Mouse (Mus musculus): Measurements from ENCODE around the gene Mta1.

The Mta1 gene

DNA sequence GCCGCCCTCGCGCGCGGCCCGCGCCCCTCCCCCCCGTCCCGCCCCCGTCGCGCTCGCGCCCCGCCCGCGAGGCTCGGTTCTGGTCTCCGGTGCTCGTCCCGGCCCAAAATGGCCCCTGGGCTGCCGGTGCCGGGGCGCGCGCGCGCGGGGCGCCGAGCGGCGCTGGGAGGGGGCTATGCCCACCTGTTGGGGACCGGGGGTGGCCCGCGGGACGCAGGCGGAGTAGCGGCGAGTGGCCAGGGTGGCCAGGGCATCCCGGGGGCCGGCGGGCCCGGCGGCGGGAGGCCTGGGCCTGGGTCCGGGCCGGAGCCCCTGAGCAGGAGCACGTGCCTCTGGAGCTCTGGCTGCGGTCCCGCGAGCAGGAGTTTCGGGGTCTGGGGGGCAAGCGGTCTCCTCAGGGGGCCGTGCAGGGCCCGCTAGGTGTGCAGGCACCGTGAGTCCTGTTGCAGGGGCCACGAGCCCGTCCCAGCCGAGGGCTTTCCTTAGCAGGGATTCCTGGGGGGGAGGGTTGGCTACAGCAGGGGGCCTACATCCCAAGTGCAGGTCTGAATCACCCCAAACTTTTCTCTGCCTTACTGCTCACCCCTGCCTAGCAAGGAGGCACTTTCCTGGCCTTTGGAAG is 563 bp downstream of the Mta1 start:
- no peak for DNase-seq

DNA sequence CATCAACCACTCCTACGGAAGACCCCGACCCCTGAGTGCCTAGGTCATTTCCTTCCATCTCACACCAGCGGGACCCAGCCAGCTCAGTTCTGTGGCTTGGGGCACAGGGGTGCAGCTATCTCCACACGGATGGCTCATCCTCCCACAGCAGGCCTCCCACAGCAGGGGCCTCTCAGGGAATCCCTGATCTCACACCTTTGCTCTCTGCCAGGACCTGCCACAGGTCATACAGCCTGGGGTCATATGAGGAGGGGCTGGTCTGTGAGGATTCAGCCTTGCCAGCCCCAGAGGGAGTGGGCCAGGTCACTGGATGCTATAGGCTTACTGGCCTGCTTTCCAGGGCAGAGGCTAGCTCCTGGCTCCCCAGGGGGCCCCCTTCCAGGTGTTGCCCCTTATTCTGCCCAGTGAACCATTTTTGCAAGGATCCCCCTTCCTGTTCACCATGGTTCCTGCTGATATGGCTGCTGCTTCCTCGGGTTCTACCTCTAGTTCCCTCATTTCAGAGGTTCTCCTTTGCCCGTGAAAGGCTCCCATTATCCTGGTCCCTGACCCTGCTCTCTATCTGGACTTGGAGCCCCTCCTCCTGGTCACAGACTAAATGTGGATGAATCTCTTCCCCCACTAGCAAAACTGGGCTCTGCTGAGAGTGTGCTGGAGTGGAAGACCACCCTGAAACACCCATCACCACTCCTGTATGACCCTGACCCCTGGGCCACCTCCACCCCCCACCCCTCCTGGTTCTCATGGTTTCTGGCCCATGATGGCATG is 1.6 kb downstream of the Mta1 start:
- no peak for DNase-seq

DNA sequence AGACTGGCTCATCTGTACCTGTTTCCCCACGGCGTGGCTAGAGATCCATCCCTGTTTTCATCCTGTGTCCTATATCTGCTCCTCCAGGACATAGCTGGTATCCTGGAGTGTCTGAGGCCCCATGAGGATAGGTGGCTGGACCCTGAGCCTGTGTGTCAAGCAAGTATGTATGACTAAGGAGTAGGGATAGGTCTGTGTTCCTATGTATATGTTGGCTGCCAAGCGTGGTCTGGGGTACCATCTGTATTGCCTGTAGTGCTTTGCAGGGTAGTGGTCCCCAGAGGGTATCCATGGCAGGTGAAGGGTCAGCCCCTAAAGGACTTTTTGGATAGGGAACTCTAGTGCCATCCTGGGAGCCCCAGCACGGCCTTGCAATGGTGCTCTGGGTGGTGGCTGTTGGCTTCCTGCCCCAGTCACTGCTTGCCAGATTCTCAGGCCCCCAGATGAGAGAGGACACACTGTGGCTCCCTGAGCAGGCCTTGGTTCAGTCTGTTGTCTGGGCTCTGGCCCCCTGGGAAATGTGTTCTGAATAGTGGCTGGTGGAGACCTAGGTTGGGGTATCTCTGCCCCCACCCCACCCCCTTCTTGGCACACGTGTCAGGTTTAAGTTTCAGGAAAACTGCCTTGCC is 2.5 kb downstream of the Mta1 start:
- DNase-seq: no peak

DNA sequence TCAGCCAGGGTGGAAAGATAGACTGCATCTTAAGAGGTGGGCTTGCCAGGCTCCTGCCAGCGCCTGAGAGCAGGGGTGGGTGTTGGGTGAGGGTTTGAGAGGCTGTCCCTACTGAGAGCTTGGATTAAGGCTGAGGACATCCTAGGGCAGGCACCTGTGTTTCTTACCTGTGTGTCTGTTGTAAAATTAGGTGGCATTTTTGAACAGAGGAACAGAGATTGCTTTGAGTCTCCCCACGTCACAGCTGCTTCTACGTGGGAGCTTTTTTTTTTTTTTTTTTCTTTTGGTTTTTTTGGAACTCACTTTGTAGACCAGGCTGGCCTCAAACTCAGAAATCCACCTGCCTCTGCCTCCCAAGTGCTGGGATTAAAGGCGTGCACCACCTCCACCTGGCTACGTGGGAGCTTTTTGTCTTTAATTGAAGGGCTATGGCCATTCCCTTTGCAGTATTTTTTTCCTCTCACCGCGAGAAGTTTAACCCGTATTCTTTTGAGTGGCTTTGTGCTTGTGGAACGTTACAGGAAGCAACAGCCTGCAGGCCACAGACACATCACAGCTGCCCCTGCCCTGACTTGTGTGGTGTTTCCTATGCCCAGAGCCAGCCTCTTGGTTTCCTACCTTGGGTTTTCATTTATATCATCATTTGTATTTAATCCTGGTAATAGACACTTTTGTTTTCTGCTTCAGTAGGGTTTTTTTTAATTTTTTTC is 3.3 kb downstream of the Mta1 start:
- no peak for DNase-seq

DNA sequence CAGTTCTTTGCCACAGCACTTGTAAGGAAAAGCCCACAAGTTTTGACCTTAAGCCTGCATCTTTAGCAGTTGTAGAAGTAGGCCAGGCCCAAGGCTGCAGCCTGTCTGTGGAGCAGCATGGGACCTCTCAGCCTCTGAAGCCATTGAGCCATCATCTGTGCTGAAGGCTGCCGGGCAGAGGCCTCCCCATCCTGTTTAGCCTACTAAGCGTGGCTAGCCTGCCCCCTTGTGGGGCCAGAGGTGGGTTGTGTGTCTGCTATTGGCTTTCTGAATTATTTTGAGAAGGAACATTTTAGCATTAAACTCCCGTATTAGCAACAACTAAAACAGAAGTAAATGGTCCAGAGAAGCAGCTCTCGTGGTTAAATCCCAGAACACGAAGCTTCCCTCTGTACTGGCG is 4.4 kb downstream of the Mta1 start:
- DNase-seq: peak in 1 of 2 experiments; percentile 54

DNA sequence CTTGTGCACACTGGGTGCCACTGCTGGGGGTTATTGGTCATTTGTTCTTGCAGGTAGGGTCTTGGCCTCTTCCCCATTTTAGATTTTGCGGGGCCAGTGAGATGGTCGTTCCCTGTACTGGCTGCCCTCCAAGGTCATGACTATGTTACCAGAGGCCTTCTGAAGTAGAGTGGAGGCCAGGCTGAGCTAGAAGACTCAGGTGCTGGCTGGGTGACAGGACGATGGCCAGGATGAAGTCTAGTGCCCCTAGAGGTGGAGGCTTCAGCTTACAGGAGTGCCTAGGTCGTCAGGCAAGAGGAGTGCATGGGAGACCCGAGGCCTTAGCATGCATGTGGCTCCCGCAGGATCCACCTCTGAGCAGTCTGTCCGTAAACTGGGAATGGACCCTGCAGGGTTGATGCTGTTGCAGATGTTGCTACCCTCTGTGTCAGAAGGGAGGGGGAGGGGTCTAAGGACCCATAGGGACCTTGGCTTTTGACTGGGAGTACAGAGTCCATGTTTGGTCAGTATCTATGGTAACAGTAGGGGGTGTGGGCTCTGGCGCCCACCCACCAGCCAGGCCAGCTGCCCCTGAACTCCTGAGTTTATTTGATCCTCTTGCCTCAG is 5.9 kb downstream of the Mta1 start:
- DNase-seq: no peak

DNA sequence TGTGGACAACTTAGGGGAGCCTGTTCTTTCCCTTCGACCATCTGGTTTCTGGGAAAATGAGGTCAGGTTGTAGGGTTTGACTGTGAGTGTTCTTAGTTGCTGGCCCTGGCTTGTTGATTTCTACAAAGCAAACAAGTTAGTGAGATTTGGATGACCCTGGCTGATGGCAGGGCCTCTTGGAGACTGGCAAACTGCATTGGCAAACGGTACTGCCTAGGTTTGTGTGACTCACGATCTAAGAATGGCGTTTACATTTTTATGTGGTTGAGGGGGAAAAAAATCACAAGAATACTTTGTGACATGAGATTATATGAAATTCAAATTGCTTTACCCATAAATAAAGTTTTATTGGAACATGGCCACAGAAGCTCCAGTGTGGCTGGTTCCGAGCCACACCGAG is 8.3 kb downstream of the Mta1 start:
- no peak for DNase-seq

DNA sequence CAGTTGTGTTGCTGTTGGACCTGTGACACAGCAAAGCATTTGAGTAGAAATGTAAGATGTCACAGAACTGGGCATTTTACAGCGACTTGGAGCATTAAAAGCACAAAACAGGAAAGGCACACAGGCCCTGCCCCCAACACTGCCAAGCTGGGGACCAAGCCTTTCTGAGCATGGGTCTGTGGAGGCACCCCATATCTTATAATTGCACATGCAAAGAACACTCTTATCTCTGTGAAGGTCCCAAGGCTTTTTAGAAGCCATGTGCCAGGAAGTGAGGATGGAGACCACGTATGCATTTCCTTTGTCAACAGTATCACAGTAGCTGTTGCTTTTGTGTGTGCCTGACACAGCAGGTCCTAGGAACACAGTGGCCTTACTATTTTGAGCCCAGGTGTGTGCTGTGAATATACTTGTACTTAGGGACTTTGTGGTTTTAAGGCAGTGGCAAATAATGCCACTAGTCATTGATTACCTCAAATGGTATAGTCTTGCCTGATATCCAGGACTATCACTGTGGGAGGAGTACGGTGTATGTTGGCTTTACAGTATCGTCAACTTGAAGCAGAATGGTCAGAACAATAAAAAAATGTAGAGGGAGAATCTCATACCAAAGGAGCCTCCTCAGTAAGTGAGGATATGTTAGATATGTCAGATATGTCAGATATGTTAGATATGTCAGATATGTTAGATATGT is 9.5 kb downstream of the Mta1 start:
- no peak for DNase-seq

DNA sequence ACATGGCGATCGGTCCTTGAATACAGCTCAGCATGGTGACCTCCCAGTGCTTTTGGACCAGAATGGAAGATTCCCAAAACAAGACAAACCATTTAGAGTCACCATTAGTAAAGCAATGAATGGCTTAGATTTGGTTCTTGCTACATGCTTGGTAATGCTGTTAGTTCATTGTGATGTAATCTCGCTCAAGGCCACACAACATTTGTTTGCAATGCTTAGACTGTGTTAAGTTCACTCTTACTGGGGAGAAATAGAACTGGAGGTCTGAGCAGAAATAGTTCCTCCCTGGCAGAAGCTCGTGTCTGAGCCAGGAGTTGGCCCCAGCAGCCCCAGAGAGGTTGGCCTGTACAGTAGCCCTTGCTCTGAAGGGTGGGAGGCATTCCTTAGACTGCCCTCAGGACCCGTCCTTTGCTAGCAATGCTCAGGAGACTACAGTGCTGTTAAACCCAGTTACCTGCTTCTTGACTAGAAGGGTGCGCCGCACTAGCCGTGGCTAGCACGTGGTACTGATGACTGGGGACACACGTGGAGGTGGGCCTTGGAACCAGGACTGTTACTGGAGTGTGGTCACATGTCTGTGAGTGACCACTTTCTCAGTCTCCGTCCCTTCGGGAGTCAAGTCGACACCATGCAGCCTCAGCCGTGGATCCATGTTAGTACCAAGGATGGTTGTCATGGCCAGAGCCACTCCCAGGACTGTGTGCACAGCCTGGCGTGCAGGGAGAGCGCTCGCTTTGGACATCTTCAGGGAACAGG is 10.6 kb downstream of the Mta1 start:
- no peak for DNase-seq

DNA sequence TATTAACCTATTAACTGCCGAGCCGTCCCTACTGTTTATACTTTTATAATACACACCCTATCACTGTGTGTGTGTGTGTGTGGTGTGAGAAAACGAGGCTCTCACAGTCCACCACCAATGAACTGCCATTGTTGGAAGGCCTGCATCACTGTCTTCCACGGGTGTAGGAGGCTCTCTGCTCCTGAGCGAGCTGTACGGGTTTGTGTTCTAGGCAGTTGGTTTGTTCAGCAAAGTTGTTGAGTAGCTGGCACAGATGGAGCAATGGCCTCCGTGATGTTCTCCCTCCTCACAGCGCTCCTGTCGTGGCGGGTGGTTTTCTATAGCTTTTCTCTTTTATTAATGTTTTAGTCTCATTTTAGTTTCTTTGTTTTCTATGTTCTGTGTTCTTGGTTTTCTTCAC is 11.7 kb downstream of the Mta1 start:
- DNase-seq: no peak

DNA sequence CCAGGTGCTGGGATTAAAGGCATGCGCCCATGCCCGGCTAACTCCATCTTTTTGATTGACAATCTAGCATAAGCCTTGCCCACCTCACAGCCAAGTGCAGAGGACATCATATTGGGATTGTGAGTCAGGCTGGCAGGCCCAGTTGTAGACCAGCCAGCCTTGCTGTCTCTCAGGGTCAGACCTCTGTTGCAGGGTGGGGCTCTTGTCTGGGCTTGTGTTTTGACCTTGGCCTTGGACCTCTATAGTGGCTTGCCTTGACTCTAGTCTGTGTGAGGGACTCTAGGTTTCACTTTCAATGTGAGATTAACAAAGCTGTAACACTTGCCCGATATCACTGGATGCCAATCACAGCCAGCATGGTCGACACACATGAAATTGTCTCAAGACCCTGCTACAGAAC is 16.1 kb downstream of the Mta1 start:
- no peak for DNase-seq

DNA sequence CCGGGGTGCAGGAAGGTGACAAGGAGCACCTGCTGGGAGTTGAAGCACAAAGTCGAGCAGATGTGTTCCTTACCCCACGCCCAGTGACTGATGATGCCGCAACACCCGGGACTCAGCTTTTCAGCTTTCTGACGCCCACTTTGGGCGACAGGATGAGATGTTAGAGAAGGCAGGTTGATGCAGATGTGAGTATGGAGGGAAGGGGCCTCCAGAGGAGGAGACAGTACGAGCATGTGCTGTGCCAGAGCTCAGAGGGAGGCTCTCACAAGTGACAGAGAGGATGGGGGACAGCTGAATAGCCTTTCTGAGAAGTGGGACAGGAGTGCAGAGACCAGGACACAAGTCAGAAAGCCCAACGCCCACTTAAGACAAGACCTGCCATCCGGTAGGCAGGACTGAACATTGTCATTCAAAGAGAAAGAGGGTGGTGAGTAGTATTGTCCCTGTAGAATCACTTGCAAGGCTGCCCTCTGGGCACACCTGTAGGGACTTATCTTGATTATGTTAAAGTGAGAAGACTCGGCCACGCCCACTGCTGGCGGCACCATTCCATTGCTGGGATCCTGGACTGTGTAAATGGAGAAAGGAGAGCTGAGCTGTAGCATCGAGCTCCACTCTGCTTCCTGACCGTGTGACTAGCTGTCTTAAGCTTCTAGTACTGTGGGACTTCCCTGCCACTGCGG is 16.9 kb downstream of the Mta1 start:
- DNase-seq: no peak

DNA sequence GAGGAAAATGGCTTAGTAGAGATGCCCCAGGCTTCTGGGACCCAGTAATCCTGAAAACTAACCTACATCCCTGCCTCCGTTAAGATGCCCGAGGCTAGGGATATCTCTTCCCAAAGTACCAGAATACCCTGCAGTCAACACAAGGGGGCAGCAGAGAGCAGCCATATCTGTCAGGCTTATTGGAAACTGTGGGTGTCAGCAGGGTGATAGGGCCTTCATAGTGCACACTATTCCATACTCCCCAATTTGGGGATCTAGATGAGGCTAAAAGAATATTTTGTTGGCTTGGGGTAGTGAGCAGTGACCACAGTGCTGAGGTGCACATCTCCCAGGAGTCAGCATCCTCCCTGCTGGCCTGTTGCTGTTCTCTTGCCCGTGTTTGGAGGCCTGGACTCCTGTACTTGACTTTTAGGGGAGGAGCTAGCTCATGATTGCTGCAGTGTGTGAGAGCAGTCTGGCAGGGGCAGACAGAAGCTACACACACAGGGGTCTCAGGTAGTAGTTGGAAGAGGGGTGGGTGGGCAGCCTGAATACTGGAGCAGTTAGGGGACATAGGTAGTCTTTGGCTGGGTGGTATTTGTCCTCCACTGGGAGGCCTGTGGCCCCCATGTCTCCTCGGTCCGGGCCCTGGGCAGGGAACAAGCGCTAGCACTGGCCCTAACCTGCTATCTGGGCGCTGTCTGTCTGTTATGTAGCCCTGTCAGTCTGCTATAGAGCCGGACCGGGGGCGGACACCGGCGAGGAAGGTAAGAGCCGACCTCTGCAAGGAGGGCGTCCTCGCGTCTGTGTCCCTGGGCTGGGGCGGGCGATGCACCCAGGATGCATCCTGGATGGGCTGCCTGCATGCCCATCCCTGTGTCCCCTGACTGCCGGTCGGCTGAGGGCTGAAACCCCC is 21.7 kb downstream of the Mta1 start:
- no peak for DNase-seq

DNA sequence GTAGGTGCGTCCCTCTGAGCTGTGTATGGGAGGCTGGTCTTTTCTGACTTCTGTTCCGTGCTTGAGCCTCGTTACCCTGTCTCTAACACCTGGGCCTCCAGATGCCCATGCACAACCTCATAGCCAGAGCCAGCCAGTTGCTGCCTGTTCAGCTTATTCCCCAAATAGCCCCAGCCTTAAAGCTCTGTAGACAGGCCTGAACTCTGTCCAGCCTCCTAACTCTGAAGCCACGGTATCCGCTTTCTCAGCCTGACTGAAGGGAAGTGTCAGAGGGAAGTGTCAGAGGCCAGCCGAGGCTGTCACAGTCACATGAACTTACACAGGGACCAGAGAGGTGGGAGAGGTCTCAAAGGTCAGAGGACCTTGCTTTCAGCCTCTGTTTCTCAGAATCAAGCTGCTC is 26.6 kb downstream of the Mta1 start:
- no peak for DNase-seq

DNA sequence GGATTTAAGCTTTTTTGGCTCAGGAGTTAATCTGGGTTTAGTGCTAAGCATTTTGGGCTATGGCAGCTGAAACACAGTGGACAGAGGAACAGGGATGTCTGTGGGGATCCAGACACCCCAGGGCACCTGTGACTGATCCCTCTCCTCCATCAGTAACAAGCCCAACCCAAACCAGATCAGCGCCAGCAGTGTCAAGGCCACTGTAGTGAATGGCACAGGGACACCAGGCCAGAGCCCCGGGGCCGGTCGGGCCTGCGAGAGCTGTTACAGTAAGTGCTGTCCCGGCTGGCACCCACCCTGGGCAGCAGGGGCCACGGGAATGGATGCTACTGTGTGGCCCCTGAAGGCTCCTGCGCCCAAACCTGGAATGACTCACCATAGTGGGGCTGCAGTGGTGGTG is 32.7 kb downstream of the Mta1 start:
- DNase-seq: no peak

DNA sequence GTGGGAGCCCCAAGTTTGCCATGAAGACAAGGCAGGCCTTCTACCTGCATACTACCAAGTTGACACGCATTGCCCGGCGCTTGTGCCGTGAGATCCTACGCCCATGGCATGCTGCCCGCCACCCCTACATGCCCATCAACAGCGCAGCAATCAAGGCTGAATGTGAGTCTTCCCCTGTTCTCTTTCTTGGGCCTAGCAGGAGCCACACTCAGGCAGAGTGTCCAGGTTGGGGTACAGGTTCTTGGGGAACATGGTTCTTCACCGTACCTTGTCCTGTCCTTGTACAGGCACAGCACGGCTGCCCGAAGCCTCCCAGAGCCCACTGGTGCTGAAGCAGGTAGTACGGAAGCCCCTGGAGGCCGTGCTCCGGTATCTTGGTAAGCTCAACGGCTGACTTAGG is 33.5 kb downstream of the Mta1 start:
- DNase-seq: no peak

DNA sequence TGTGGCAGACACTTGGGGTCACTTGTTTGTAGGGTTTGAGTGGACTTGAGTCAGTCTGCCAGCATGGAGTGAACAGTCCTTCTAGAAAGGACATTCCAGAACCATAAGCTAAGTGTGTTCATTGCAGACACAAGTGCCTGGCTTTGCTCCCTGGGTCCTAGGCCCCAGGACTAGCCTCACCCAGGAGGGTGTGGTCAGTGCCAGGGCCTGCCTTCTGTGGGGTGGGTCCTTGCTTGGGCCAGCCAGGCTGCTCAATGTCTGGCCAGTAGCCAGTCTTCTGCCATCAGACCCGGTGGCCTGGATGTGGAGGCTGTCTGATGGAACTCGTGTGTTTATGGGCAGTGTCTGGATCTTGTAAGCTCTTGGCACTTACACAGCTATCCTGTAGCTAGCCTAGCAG is 34.5 kb downstream of the Mta1 start:
- DNase-seq: no peak

DNA sequence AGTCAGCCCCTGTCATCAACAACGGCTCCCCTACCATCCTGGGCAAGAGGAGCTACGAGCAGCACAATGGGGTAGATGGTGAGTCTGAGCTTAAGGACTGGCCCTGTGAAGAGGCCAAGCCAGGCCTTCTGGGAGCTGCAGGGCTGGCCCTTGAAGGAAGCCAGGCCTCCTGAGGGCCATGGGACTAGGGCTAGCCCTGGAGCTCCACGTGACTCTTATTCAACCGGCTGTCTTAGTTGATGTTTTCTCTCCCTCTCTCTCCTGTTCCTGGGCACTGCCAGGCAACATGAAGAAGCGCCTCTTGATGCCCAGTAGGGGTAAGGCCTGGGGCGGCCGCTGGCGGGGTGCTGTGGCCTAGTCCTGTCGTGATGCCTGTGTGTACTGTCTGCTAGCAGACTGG is 35.2 kb downstream of the Mta1 start:
- DNase-seq: no peak

DNA sequence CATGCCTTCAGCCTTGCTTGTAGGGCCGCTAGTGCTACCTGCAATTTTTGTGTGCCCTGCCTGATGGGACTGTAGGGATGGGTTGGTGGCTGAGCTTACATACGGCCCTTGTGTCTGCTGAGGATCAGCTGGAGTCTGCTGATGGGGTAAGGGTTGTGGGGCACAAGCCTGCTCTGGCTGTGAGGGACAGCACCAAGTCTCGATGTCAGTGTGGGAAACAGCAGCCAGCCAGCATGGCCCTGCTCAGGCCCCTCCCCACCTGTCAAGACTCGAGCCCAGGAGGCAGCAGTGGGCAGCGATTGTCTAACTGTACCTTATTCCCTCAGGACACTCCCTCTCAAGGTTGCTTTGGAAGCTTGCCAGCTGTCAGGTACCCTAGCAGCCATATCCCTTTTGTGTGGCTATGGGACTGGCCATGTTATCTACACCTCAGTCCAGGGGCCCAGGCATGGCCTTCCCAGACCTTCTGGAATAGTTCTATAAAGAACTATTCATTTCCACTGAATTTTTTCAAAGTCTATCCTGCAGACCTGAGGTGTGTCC is 35.9 kb downstream of the Mta1 start:
- DNase-seq: no peak

DNA sequence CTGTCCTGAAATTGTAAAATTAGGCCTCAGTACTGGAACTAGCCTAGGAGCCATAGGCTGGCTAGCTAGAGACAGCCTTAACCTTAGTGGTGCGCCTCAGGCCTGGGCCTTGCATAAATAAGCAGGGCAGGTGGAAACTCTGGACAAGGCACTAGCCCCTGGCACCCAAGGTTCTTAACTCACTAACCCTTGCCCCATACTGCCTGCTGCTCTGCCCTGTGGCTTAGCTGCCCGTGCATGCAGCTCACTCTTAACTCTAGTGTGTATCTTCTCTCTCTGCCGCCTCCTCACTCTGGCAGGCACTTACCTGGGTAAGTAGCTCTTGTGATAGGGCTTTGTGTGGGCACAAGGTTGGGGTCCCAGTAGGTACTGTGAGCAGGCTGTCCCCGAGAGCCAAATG is 36.4 kb downstream of the Mta1 start:
- DNase-seq: no peak

Data from thymus, adult 18-20 months (tissue).